Mouse (Mus musculus) hindbrain, embryonic 11.5 days (tissue): ENCODE measurements around the gene Glipr2. TPM values are rescaled to one million over a fixed set of nuclear protein-coding genes. Genes with fewer than 3 reads are reported as not detected.

Experiments used
- ATAC-seq: fragments of 200-750 bp; cut with Nextera tagmentation; 2 replicates; pipeline ENCODE4 v1.8.0; 2017; ENCODE audit warnings: mild to moderate bottlenecking, moderate TSS enrichment, moderate library complexity; ENCODE audit not compliant: low FRiP score
- DNase-seq: peaks from one replicate; pipeline ENCODE4 v3.0.0-alpha.2; 2015; ENCODE audit warnings: low spot score
- H3K27ac ChIP-seq: fragments of 300-500 bp; sonication (generic); 2 replicates; pipeline ENCODE4 v1.5.1; 2014; ENCODE audit warnings: mild to moderate bottlenecking, low read depth, low read length
- H3K27me3 ChIP-seq: fragments of 300-500 bp; sonication (generic); 2 replicates; pipeline ENCODE4 v1.6.1; 2014; ENCODE audit warnings: mild to moderate bottlenecking, low read length, moderate library complexity, mixed read lengths; ENCODE audit not compliant: control insufficient read depth, insufficient read depth
- H3K36me3 ChIP-seq: fragments of 300-500 bp; sonication (generic); 2 replicates; pipeline ENCODE4 v1.6.1; 2014; ENCODE audit warnings: mild to moderate bottlenecking, low read length, moderate library complexity, mixed read lengths; ENCODE audit not compliant: control insufficient read depth, insufficient read depth
- H3K4me1 ChIP-seq: fragments of 300-500 bp; sonication (generic); replicated peaks from 2 replicates; pipeline ENCODE4 v1.6.1; 2014; ENCODE audit warnings: low read length, mixed read lengths; ENCODE audit not compliant: control insufficient read depth, insufficient read depth
- H3K4me2 ChIP-seq: fragments of 300-500 bp; sonication (generic); replicated peaks from 2 replicates; pipeline ENCODE4 v1.6.1; 2014; ENCODE audit warnings: mild to moderate bottlenecking, low read depth, low read length
- H3K4me3 ChIP-seq: fragments of 300-500 bp; sonication (generic); 2 replicates; pipeline ENCODE4 v1.5.1; 2014; ENCODE audit warnings: low read depth, low read length
- H3K9ac ChIP-seq: fragments of 300-500 bp; sonication (generic); 2 replicates; pipeline ENCODE4 v1.6.1; 2014; ENCODE audit warnings: low read depth, low read length
- H3K9me3 ChIP-seq: fragments of 300-500 bp; sonication (generic); 2 replicates; pipeline ENCODE4 v1.6.1; 2016; ENCODE audit warnings: low read length; ENCODE audit not compliant: control insufficient read depth
- WGBS: fragments of 180-500 bp; shearing (Covaris S2); extraction: QIAGEN DNeasy Blood & Tissue Kit; methylation state at CpG from one replicate; pipeline ENCODE4 v1.1.7; 2014; 5-methylcytosine and 5-hydroxymethylcytosine counted together
- polyA plus RNA-seq: library from polyadenylated mRNA; unstranded; fragments of >200 nt; fragmentation: Nextera tagmentation; extraction: Ambion mirVana; gene quantifications from 2 replicates; pipeline ENCODE4 v1.2.1, GENCODE M21; 2014

Glipr2 gene
- polyA plus RNA-seq = 109 and 117 TPM in 2 replicates

DNA sequence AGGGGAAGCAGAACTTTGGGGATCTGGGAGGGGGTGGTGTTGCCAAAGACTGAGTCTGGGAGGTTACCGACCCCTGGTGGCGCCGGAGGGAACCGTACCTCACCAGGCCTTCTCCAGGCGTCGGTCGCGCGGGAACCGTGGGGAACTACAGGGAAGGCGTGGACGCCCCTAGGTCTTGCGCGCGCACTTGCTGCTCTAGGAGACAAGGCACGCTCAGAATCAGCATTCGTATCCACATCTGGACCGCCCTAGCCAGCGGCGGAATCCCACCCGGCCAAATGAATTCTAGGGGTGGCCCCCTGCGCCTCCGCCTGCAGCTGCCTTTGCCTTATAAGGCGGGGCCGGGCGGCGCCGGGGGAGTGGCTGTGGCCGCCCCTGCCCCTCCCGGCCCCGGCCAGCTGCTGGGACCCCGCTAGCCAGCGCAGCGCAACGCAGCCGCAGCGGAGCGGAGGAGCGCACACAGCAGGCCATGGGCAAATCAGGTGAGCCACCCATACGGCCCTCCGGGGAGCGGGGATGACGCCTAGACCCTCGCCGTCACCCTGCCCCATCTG is at the start of gene Glipr2:
Gene Glipr2, plus strand, starts transcription at position 110 of the 554 bp plus-strand sequence.
- peaks cover 4% of the 10 kb centered on the region; the same call in 1 of the 2 replicates for H3K4me1 ChIP-seq
- H3K9me3 ChIP-seq = no peaks in the 10 kb centered on the region
- no peaks in the 10 kb centered on the region for H3K36me3 ChIP-seq
- peaks cover 3% of the 10 kb centered on the region for H3K27me3 ChIP-seq
- DNase-seq = peak; percentile 95
- H3K4me2 ChIP-seq = peak within 1 kb of the TSS; percentile 88
- peak within 1 kb of the TSS; percentile 71 for H3K4me3 ChIP-seq
- ATAC-seq = peak; percentile 89
- H3K27ac ChIP-seq = peak within 1 kb of the TSS; percentile 74
- under 1% methylated on average over 32 of the region's 45 CpGs for WGBS
- H3K9ac ChIP-seq = peak within 1 kb of the TSS; percentile 81

DNA sequence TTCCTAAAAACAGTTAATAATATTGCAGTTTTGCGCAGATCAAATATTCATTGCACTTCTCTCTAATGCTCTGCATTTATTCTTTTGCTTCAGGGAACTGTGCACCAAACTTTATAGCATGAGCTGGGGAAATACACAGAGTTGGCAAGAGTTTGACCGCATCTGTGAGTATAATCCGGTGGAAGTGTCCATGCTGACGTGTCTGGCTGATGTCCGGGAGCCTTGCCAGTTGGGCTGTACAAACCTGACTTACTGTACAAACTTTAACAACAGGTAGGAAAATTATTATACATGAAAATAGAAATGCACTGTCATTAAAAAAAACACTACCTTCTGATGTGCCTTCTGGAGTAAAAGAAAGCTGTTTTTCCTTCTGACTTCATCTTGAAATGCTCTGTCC is 39.0 kb upstream of the Glipr2 start:
- no peaks in the 10 kb centered on the region for H3K4me1 ChIP-seq
- H3K27ac ChIP-seq = no peak overlapping the region
- no peak overlapping the region for H3K4me3 ChIP-seq
- WGBS = 99% methylated on average over 5 of the region's 5 CpGs
- H3K27me3 ChIP-seq = no peaks in the 10 kb centered on the region
- no peak for DNase-seq
- no peak for ATAC-seq
- no peaks in the 10 kb centered on the region for H3K36me3 ChIP-seq
- no peak overlapping the region for H3K9ac ChIP-seq
- no peak overlapping the region for H3K4me2 ChIP-seq
- H3K9me3 ChIP-seq = no peaks in the 10 kb centered on the region

DNA sequence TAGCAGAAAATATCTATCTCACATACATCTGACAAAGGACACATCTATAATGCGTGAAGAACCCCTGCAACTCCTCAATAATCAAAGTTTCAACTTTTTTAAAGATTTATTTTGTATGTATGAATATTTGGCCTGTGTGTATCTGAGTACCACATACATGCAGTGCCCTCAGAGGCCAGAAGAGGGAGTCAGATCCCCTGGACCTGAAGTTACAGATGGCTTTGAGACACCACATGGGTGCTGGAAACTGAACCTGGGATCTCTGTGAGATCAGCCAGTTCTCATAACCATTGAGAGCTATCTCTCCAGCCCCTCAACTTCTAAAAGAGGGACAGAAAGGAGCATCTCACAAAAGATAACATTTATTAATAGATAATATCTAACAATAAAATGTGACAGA is 36.6 kb upstream of the Glipr2 start:
- H3K27ac ChIP-seq = no peak overlapping the region
- no peak overlapping the region for H3K4me3 ChIP-seq
- DNase-seq = no peak
- no peaks in the 10 kb centered on the region for H3K27me3 ChIP-seq
- H3K9me3 ChIP-seq = no peaks in the 10 kb centered on the region
- no peak overlapping the region for H3K9ac ChIP-seq
- ATAC-seq = no peak
- no peaks in the 10 kb centered on the region for H3K36me3 ChIP-seq
- 88% methylated on average over 1 of the region's 1 CpGs for WGBS
- no peak overlapping the region for H3K4me2 ChIP-seq
- no peaks in the 10 kb centered on the region for H3K4me1 ChIP-seq

DNA sequence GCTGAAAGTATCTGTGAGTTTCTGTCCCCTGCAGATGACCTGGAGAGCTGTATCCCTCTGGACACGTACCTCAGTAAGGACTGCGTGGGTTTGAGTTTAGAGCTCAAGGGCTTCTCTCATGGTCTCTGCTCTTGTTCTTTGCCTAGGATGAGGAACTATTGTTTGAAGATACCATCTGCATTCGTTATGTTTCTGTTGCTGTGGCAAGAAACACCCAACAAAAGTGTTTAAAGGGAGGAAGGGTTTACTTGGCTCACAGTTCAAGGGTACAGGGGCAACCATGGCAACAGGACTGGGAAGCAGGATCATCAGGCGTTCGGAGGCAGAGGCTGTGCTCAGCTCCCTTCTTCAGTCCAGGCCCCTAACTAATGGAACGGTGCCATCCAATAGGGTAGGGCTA is 32.1 kb upstream of the Glipr2 start:
- no peaks in the 10 kb centered on the region for H3K27me3 ChIP-seq
- no peaks in the 10 kb centered on the region for H3K4me1 ChIP-seq
- WGBS = 89% methylated on average over 6 of the region's 6 CpGs
- no peak overlapping the region for H3K9ac ChIP-seq
- H3K9me3 ChIP-seq = no peaks in the 10 kb centered on the region
- H3K27ac ChIP-seq = no peak overlapping the region
- peak; percentile 3 for DNase-seq
- H3K4me3 ChIP-seq = no peak overlapping the region
- no peak overlapping the region for H3K4me2 ChIP-seq
- no peak for ATAC-seq
- peaks cover 11% of the 10 kb centered on the region for H3K36me3 ChIP-seq

DNA sequence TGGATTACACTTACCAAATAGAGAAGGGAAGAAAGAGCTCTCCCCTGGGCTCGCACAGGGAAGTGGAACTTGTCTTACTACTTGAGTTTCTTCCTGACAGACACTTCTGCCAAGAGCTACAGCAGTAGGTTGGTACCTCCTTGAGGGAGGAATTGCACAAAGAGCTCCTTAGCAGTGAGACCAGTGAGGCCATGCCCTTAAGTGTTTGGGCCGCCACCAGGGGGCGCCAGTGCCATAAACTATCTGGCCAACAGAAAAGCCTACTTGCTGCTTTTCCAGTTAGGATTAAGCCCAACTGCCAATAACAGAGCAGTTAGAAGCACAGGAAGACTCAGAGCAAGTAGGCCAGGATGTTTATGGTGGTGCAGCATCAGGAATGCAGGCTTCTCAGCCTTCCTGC is 31.4 kb upstream of the Glipr2 start:
- H3K27ac ChIP-seq = no peak overlapping the region
- H3K4me3 ChIP-seq = no peak overlapping the region
- no peak overlapping the region for H3K9ac ChIP-seq
- H3K36me3 ChIP-seq = peaks cover 11% of the 10 kb centered on the region
- DNase-seq (peak; percentile 96), ATAC-seq (no peak)
- no peak overlapping the region for H3K4me2 ChIP-seq
- 11% methylated on average over 3 of the region's 3 CpGs for WGBS
- no peaks in the 10 kb centered on the region for H3K27me3 ChIP-seq
- no peaks in the 10 kb centered on the region for H3K4me1 ChIP-seq
- no peaks in the 10 kb centered on the region for H3K9me3 ChIP-seq

DNA sequence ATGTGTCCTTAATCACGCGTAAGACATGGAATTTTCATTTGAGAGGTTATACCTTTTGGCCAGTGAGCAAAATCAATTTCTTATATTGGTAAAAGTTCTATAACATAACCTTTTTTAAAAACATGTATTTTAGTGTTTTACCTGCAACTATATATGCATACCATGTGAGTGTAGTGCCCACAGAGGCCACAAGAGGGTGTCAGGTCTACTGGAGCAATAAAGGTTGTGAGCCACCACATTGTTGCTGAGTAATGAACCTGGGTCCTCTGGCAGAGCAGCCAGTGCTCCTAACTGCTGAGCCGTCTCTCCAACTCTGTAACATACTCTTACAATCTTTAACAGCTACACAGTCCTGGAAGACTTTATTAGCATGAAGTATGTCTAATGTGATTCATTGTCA is 29.4 kb upstream of the Glipr2 start:
- ATAC-seq (no peak), DNase-seq (peak; percentile 35)
- H3K4me3 ChIP-seq = no peak overlapping the region
- no peak overlapping the region for H3K9ac ChIP-seq
- H3K4me1 ChIP-seq = no peaks in the 10 kb centered on the region
- no peak overlapping the region for H3K27ac ChIP-seq
- H3K9me3 ChIP-seq = no peaks in the 10 kb centered on the region
- H3K36me3 ChIP-seq = peaks cover 11% of the 10 kb centered on the region
- whole genome bisulfite sequencing = 96% methylated on average over 3 of the region's 3 CpGs
- H3K4me2 ChIP-seq = no peak overlapping the region
- H3K27me3 ChIP-seq = no peaks in the 10 kb centered on the region

DNA sequence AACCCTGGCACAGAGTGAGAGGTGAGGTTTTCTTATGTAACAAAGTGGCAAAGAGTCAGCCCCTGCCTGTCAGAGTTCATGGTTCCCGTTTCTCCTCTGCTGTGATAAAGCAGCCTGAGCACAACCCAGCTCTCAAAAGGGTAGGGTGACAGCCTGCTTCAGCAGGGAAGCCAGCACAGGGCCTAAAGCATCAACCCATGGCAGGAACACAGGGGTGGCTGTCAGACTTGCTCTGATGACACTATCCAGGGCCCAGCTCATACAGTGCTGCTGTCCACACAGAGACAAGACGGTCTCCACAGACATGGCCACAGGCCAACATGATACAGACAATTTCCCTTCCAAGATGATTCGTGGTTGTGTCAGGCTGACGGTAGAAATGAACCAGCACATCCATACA is 25.3 kb upstream of the Glipr2 start:
- Histone ChIP-seq H3K4me3 (no peak overlapping the region), H3K4me1 (no peaks in the 10 kb centered on the region), H3K9ac (no peak overlapping the region), H3K4me2 (no peak overlapping the region), H3K27ac (no peak overlapping the region), H3K36me3 (peaks cover 11% of the 10 kb centered on the region), H3K27me3 (no peaks in the 10 kb centered on the region), H3K9me3 (no peaks in the 10 kb centered on the region)
- ATAC-seq (no peak), DNase-seq (no peak)
- WGBS = 88% methylated on average over 4 of the region's 4 CpGs

DNA sequence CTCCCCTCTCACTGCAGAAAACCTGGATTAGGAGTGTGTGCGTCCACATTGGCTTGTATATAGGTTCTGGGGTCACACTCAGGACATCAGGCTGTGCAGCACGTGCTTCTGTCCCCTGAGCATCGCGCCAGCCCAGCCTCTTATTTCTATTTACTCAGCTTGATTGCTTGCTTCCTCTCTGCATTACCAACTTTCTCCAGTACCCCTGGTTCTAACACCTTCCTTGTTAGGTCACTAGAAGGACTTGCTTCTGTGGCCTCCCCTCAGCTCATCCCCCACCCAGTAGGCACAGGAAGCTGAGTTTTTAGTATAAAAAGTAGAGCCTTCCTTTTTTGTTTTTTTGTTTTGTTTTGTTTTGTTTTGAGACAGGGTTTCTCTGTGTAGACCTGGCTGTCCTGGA is 21.0 kb upstream of the Glipr2 start:
- H3K27me3 ChIP-seq = no peaks in the 10 kb centered on the region
- no peak overlapping the region for H3K4me3 ChIP-seq
- no peaks in the 10 kb centered on the region for H3K4me1 ChIP-seq
- no peaks in the 10 kb centered on the region for H3K9me3 ChIP-seq
- no peak overlapping the region for H3K9ac ChIP-seq
- no peak overlapping the region for H3K27ac ChIP-seq
- no peak overlapping the region for H3K4me2 ChIP-seq
- 87% methylated on average over 4 of the region's 4 CpGs for WGBS
- H3K36me3 ChIP-seq = 0 out of 2 replicates have a peak, but pooled peaks cover 2% of the 10 kb centered on the region
- no peak for ATAC-seq
- no peak for DNase-seq
